Mouse (Mus musculus) left cerebral cortex, postnatal 4 days (tissue): Measurements from ENCODE around the gene Tmem121b. TPM values are rescaled to one million over a fixed set of nuclear protein-coding genes. Genes with fewer than 3 reads are reported as not detected.

ENCODE experiments used
- DNase-seq: peaks from one replicate; pipeline ENCODE4 v3.0.0-alpha.2; 2022
- intact Hi-C: fragments of 180-260 bp; cut with DNase I; formaldehyde crosslinking; loops from one replicate; pipeline ENCODE4 v1.15.1; 2025
- total RNA-seq, 2 experiments: library from RNA; stranded (reverse); gene quantifications; 2 replicates each; pipeline ENCODE4 v1.2.3; 2021

The Tmem121b gene
- 10 to 100 TPM; 28.9 to 29.6 TPM for total RNA-seq

- peak; percentile 89 for DNase-seq
- intact Hi-C loops, result no loop called here
Observed at GRCm38 (mm10) chr6:120493374-120494181, at the start of gene Tmem121b. Tmem121b (minus strand) TSS chr6:120493807.

GRCm38 (mm10) chr6:120542061-120542460 is 48.5 kb upstream of the Tmem121b start:
- intact Hi-C loops, result no loop called here
- no peak for DNase-seq

GRCm38 (mm10) chr6:120541386-120541785 is 47.8 kb upstream of the Tmem121b start:
- DNase-seq, result no peak
- intact Hi-C loops, result no loop called here

- intact Hi-C loops, result loop anchor here (2.0 kb wide), 1 partner anchor 197 kb away; no protein-coding TSS in a partner anchor
- peak; percentile 24 for DNase-seq
Observed at GRCm38 (mm10) chr6:120539781-120540231, 46.2 kb upstream of the Tmem121b start.

- DNase-seq, result peak; percentile 92
- intact Hi-C loops, result loop anchor here (2.0 kb wide), 1 partner anchor 198 kb away; no protein-coding TSS in a partner anchor
Observed at GRCm38 (mm10) chr6:120539132-120539759, 45.6 kb upstream of the Tmem121b start.

GRCm38 (mm10) chr6:120536337-120536736 is 42.7 kb upstream of the Tmem121b start:
- no peak for DNase-seq
- intact Hi-C loops, result no loop called here

GRCm38 (mm10) chr6:120532594-120532993 is 39.0 kb upstream of the Tmem121b start:
- no peak for DNase-seq
- intact Hi-C loops, result no loop called here

- peak; percentile 97 for DNase-seq
- intact Hi-C loops, result no loop called here
Observed at GRCm38 (mm10) chr6:120531020-120531965, 37.7 kb upstream of the Tmem121b start, which contains the start of gene Hdhd5. Hdhd5 (minus strand) TSS chr6:120531319.

GRCm38 (mm10) chr6:120529123-120529522 is 35.5 kb upstream of the Tmem121b start:
- intact Hi-C loops, result no loop called here
- DNase-seq, result no peak

GRCm38 (mm10) chr6:120524796-120525195 is 31.2 kb upstream of the Tmem121b start:
- intact Hi-C loops, result no loop called here
- no peak for DNase-seq

- DNase-seq, result no peak
- intact Hi-C loops, result no loop called here
Observed at GRCm38 (mm10) chr6:120519647-120520046, 26.0 kb upstream of the Tmem121b start.

- DNase-seq, result no peak
- intact Hi-C loops, result no loop called here
Observed at GRCm38 (mm10) chr6:120517311-120517710, 23.7 kb upstream of the Tmem121b start.

- no peak for DNase-seq
Observed at GRCm38 (mm10) chr6:120516879-120517278, 23.3 kb upstream of the Tmem121b start.

GRCm38 (mm10) chr6:120516422-120516821 is 22.8 kb upstream of the Tmem121b start:
- intact Hi-C loops, result no loop called here
- no peak for DNase-seq

More at GRCm38 (mm10) chr6:120516879-120517278, 23.3 kb upstream of the Tmem121b start:
- intact Hi-C loops, result no loop called here

GRCm38 (mm10) chr6:120511212-120511611 is 17.6 kb upstream of the Tmem121b start:
- intact Hi-C loops, result no loop called here
- no peak for DNase-seq

GRCm38 (mm10) chr6:120510425-120510824 is 16.8 kb upstream of the Tmem121b start:
- intact Hi-C loops, result no loop called here
- no peak for DNase-seq

- DNase-seq, result no peak
- intact Hi-C loops, result no loop called here
Observed at GRCm38 (mm10) chr6:120509975-120510374, 16.4 kb upstream of the Tmem121b start.

- intact Hi-C loops, result no loop called here
- DNase-seq, result no peak
Observed at GRCm38 (mm10) chr6:120508645-120509044, 15.0 kb upstream of the Tmem121b start.

GRCm38 (mm10) chr6:120505531-120505930 is 11.9 kb upstream of the Tmem121b start:
- intact Hi-C loops, result no loop called here
- DNase-seq, result peak; percentile 47

GRCm38 (mm10) chr6:120504051-120504450 is 10.4 kb upstream of the Tmem121b start:
- no peak for DNase-seq
- intact Hi-C loops, result no loop called here

- intact Hi-C loops, result no loop called here
- peak; percentile 71 for DNase-seq
Observed at GRCm38 (mm10) chr6:120496544-120496943, 2.9 kb upstream of the Tmem121b start.
